ENCODE assay signal across 8 mouse cellular contexts in genomic region chr6:30693350-30693991, GRCm38 (mm10). TPM values are rescaled to one million over a fixed set of nuclear protein-coding genes. Genes with fewer than 3 reads are reported as not detected.
DNase-seq lines count a peak whose midpoint lies in the region; ATAC-seq and TF ChIP-seq lines count a peak whose summit lies in the region.

Gene Cep41, minus strand, starts transcription at chr6:30693749.

- no peak for TF ChIP-seq POLR2A in limb, embryonic 14.5 days (IDR thresholded peaks at IDR 0.05; ENCODE audit: borderline replicate concordance, extremely low read depth, insufficient read depth, insufficient read length)

- H3K36me3 ChIP-seq in embryonic facial prominence, embryonic 14.5 days (ENCODE audit: control insufficient read depth, insufficient read depth, low read length): no peaks in the 10 kb centered on the region
- H3K36me3 ChIP-seq in limb, embryonic 14.5 days (ENCODE audit: control insufficient read depth, insufficient read depth, low read length): no peaks in the 10 kb centered on the region
- H3K36me3 ChIP-seq in midbrain, postnatal 0 days (ENCODE audit: insufficient read depth, low read length): no peaks in the 10 kb centered on the region

- H3K27ac ChIP-seq in embryonic facial prominence, embryonic 14.5 days (replicated peaks; ENCODE audit: low read depth, low read length): peak within 1 kb of the TSS; percentile 95
- peak within 1 kb of the TSS; percentile 87 for H3K27ac ChIP-seq in limb, embryonic 14.5 days (replicated peaks; ENCODE audit: low read depth, low read length)
- peak within 1 kb of the TSS; percentile 91 for H3K27ac ChIP-seq in midbrain, postnatal 0 days (ENCODE audit: low read depth, low read length)

- peak within 1 kb of the TSS; percentile 78 for H3K9ac ChIP-seq in embryonic facial prominence, embryonic 14.5 days (ENCODE audit: low read depth, low read length)
- H3K9ac ChIP-seq in limb, embryonic 14.5 days (ENCODE audit: low read depth, low read length, severe bottlenecking): peak within 1 kb of the TSS; percentile 51
- H3K9ac ChIP-seq in midbrain, postnatal 0 days (replicated peaks; ENCODE audit: low read length, poor library complexity, severe bottlenecking): peak within 1 kb of the TSS; percentile 67

- no peaks in the 10 kb centered on the region for H3K27me3 ChIP-seq in embryonic facial prominence, embryonic 14.5 days (replicated peaks; ENCODE audit: control insufficient read depth, insufficient read depth, low read length)
- H3K27me3 ChIP-seq in limb, embryonic 14.5 days (ENCODE audit: control insufficient read depth, insufficient read depth, low read length): no peaks in the 10 kb centered on the region
- no peaks in the 10 kb centered on the region for H3K27me3 ChIP-seq in midbrain, postnatal 0 days (ENCODE audit: insufficient read depth, low read length)

- peak; percentile 98 for ATAC-seq in embryonic facial prominence, embryonic 14.5 days (ENCODE audit: low read depth)
- ATAC-seq in limb, embryonic 14.5 days (ENCODE audit: low FRiP score, low read depth): peak; percentile 97
- ATAC-seq in midbrain, postnatal 0 days (ENCODE audit: low FRiP score): peak; percentile 99

- peak; percentile 96 for DNase-seq in 3T3-L1 (ENCODE audit: low read depth, low spot score)
- DNase-seq in adrenal gland, postnatal 4 days (ENCODE audit: low spot score in 2 of 2): peak; percentile 93
- peak; percentile 98 for DNase-seq in embryonic facial prominence, embryonic 14.5 days (ENCODE audit: low spot score)
- peak; percentile 97 for DNase-seq in heart, adult 8-10 months (ENCODE audit: low spot score)
- DNase-seq in kidney, adult 9 months: peak; percentile 96
- peak; percentile 97 for DNase-seq in limb, embryonic 14.5 days (ENCODE audit: low spot score)
- DNase-seq in midbrain, postnatal 0 days (ENCODE audit: low spot score): peak; percentile 99
- DNase-seq in spleen, postnatal 14 days (ENCODE audit: low spot score in 2 of 2): peak; percentile 87 to 93

- no peak for TF ChIP-seq CTCF in midbrain, postnatal 0 days (IDR thresholded peaks at IDR 0.05)

- H3K9me3 ChIP-seq in embryonic facial prominence, embryonic 14.5 days (ENCODE audit: control insufficient read depth, low read length): no peaks in the 10 kb centered on the region
- no peaks in the 10 kb centered on the region for H3K9me3 ChIP-seq in limb, embryonic 14.5 days (ENCODE audit: control insufficient read depth, low read length)
- H3K9me3 ChIP-seq in midbrain, postnatal 0 days (ENCODE audit: low read length): no peaks in the 10 kb centered on the region

- H3K4me3 ChIP-seq in embryonic facial prominence, embryonic 14.5 days (ENCODE audit: low read depth, low read length): peak within 1 kb of the TSS; percentile 54
- peak within 1 kb of the TSS; percentile 37 for H3K4me3 ChIP-seq in limb, embryonic 14.5 days (replicated peaks; ENCODE audit: low read length)
- peak within 1 kb of the TSS; percentile 56 for H3K4me3 ChIP-seq in midbrain, postnatal 0 days (ENCODE audit: low read depth, low read length)

- H3K4me1 ChIP-seq in embryonic facial prominence, embryonic 14.5 days (ENCODE audit: control insufficient read depth, insufficient read depth, low read length): peaks cover 16% of the 10 kb centered on the region; the same call in 1 of the 2 replicates
- H3K4me1 ChIP-seq in limb, embryonic 14.5 days (ENCODE audit: control insufficient read depth, insufficient read depth, low read length): peaks cover 13% of the 10 kb centered on the region
- no peaks in the 10 kb centered on the region for H3K4me1 ChIP-seq in midbrain, postnatal 0 days (ENCODE audit: insufficient read depth, low read length)

- 2% methylated on average over 39 of the region's 52 CpGs for WGBS in embryonic facial prominence, embryonic 14.5 days
- 1% methylated on average over 47 of the region's 52 CpGs for WGBS in limb, embryonic 14.5 days
- under 1% methylated on average over 50 of the region's 52 CpGs for whole genome bisulfite sequencing in midbrain, postnatal 0 days

- peak within 1 kb of the TSS; percentile 74 for H3K4me2 ChIP-seq in embryonic facial prominence, embryonic 14.5 days (ENCODE audit: low read depth, low read length)
- peak within 1 kb of the TSS; percentile 61 for H3K4me2 ChIP-seq in limb, embryonic 14.5 days (replicated peaks; ENCODE audit: low read depth, low read length, severe bottlenecking)
- peak within 1 kb of the TSS; percentile 85 for H3K4me2 ChIP-seq in midbrain, postnatal 0 days (ENCODE audit: low read depth, low read length, poor library complexity, severe bottlenecking)

RNA-seq across cellular contexts. Expression of gene Cep41, which starts in this region (rescaled TPM):
- 10 to 100 TPM in 1 of 2 experiments, 1 to 10 TPM in 1; 9.3 to 10.2 TPM for total RNA-seq in adrenal gland, postnatal 4 days (2021)
- 38.6 and 44.3 TPM in 2 replicates for polyA plus RNA-seq in embryonic facial prominence, embryonic 14.5 days (2014; fragmentation: Nextera tagmentation; extraction: Ambion mirVana)
- 1 to 10 TPM; 1.5 to 3.4 (median 2.1) TPM for total RNA-seq in heart, adult 8-10 months (2022)
- 44.3 and 48.5 TPM in 2 replicates for polyA plus RNA-seq in limb, embryonic 14.5 days (2012; rRNA removed)
- polyA plus RNA-seq in limb, embryonic 14.5 days (2014; fragmentation: Nextera tagmentation; extraction: Ambion mirVana): 41.1 and 50.9 TPM in 2 replicates
- 8.1 and 15.7 TPM in 2 replicates for total RNA-seq in midbrain, postnatal 0 days (2014; rRNA removed)
- polyA plus RNA-seq in midbrain, postnatal 0 days (2015; fragmentation: Nextera tagmentation; extraction: Ambion mirVana): 8.3 and 9.5 TPM in 2 replicates

Comparison
In these comparisons a context has a peak if more than half of its experiments do, and no peak if none do; other contexts are left out.
1. Peak in every context shown above with its lines: DNase-seq, ATAC-seq, H3K4me3 ChIP-seq and H3K27ac ChIP-seq.